Mouse (Mus musculus): ENCODE data around the gene Sh3gl3. TPM values are rescaled to one million over a fixed set of nuclear protein-coding genes. Genes with fewer than 3 reads are reported as not detected.

Gene Sh3gl3
- total RNA-seq, 1 experiment, result 8.0 TPM

GRCm38 (mm10) chr7:82257530-82257929 is 83.9 kb downstream of the Sh3gl3 start:
- peaks cover 0 to 13% of the 10 kb centered on the region in 2 experiments; a peak in 2 of 4 replicates for H3K4me1 ChIP-seq (ENCODE audit: control insufficient read depth in 2 of 2, insufficient read depth in 2 of 2, low read length in 2 of 2, poor library complexity in 1 of 2)
- in situ Hi-C loops (cut with MboI; ENCODE audit: low sequenced_read_pairs in 2 of 2, unreplicated experiment in 2 of 2), result no loop called here
- H3K27ac ChIP-seq (ENCODE audit: insufficient read depth, low read depth, low read length, poor library complexity, severe bottlenecking), result no peak overlapping the region; the same call in 1 of the 2 replicates
- no peaks in the 10 kb centered on the region for H3K9me3 ChIP-seq (ENCODE audit: control insufficient read depth, insufficient read depth, low read depth, low read length)
- TF ChIP-seq CHD2 (IDR thresholded peaks at IDR 0.05; ENCODE audit: low read depth, low read length), result no peak
- no peak for TF ChIP-seq MAFK (IDR thresholded peaks at IDR 0.05; ENCODE audit: insufficient read depth, low read depth, low read length)
- no peak for TF ChIP-seq HCFC1 (IDR thresholded peaks at IDR 0.05; ENCODE audit: borderline replicate concordance, insufficient read depth, low read length)
- no peak for TF ChIP-seq ZNF384 (IDR thresholded peaks at IDR 0.05; ENCODE audit: low read depth, low read length)
- TF ChIP-seq ZC3H11A (IDR thresholded peaks at IDR 0.05; ENCODE audit: borderline replicate concordance, low read depth, low read length), result no peak
- no peak overlapping the region; the same call in 1 of the 2 replicates for H3K9ac ChIP-seq (ENCODE audit: insufficient read depth, low read depth, low read length, poor library complexity, severe bottlenecking)
- H3K36me3 ChIP-seq (ENCODE audit: control insufficient read depth, insufficient read depth, low read length, poor library complexity, severe bottlenecking), result no peaks in the 10 kb centered on the region
- DNase-seq (ENCODE audit: low read depth, low spot score), result no peak
- H3K4me3 ChIP-seq (ENCODE audit: insufficient read depth in 1 of 2, low read depth in 1 of 2, low read length in 2 of 2, poor library complexity in 1 of 2, severe bottlenecking in 1 of 2), result no peak overlapping the region

- peaks cover 0 to 17% of the 10 kb centered on the region in 2 experiments; a peak in 2 of 4 replicates for H3K4me1 ChIP-seq (ENCODE audit: control insufficient read depth in 2 of 2, insufficient read depth in 2 of 2, low read length in 2 of 2, poor library complexity in 1 of 2)
- no peak overlapping the region for H3K27ac ChIP-seq (ENCODE audit: insufficient read depth, low read depth, low read length, poor library complexity, severe bottlenecking)
- H3K9me3 ChIP-seq (ENCODE audit: control insufficient read depth, insufficient read depth, low read depth, low read length), result no peaks in the 10 kb centered on the region
- no peaks in the 10 kb centered on the region for H3K36me3 ChIP-seq (ENCODE audit: control insufficient read depth, insufficient read depth, low read length, poor library complexity, severe bottlenecking)
- in situ Hi-C loops (cut with MboI; ENCODE audit: low sequenced_read_pairs in 2 of 2, unreplicated experiment in 2 of 2), result no loop called here
- no peak overlapping the region for H3K9ac ChIP-seq (ENCODE audit: insufficient read depth, low read depth, low read length, poor library complexity, severe bottlenecking)
- peak; percentile 73 for DNase-seq (ENCODE audit: low read depth, low spot score)
- TF ChIP-seq ZC3H11A (IDR thresholded peaks at IDR 0.05; ENCODE audit: borderline replicate concordance, low read depth, low read length) (peak; percentile 54; the same call in 1 of the 2 replicates), HCFC1 (IDR thresholded peaks at IDR 0.05; ENCODE audit: borderline replicate concordance, insufficient read depth, low read length) (no peak)
- H3K4me3 ChIP-seq (ENCODE audit: insufficient read depth in 1 of 2, low read depth in 1 of 2, low read length in 2 of 2, poor library complexity in 1 of 2, severe bottlenecking in 1 of 2), result no peak overlapping the region
These were observed 86.6 kb downstream of the Sh3gl3 start for GRCm38 (mm10) chr7:82260210-82260609.

- DNase-seq (ENCODE audit: low read depth, low spot score), result no peak
- peaks cover 0 to 11% of the 10 kb centered on the region in 2 experiments; a peak in 2 of 4 replicates for H3K4me1 ChIP-seq (ENCODE audit: control insufficient read depth in 2 of 2, insufficient read depth in 2 of 2, low read length in 2 of 2, poor library complexity in 1 of 2)
- no peak overlapping the region for H3K9ac ChIP-seq (ENCODE audit: insufficient read depth, low read depth, low read length, poor library complexity, severe bottlenecking)
- in situ Hi-C loops (cut with MboI; ENCODE audit: low sequenced_read_pairs in 2 of 2, unreplicated experiment in 2 of 2), result no loop called here
- no peak overlapping the region for H3K4me3 ChIP-seq (ENCODE audit: insufficient read depth in 1 of 2, low read depth in 1 of 2, low read length in 2 of 2, poor library complexity in 1 of 2, severe bottlenecking in 1 of 2)
- H3K27ac ChIP-seq (ENCODE audit: insufficient read depth, low read depth, low read length, poor library complexity, severe bottlenecking), result no peak overlapping the region
- H3K36me3 ChIP-seq (ENCODE audit: control insufficient read depth, insufficient read depth, low read length, poor library complexity, severe bottlenecking), result no peaks in the 10 kb centered on the region
- TF ChIP-seq HCFC1 (IDR thresholded peaks at IDR 0.05; ENCODE audit: borderline replicate concordance, insufficient read depth, low read length) (no peak), ZC3H11A (IDR thresholded peaks at IDR 0.05; ENCODE audit: borderline replicate concordance, low read depth, low read length) (no peak; the same call in 1 of the 2 replicates), MAFK (IDR thresholded peaks at IDR 0.05; ENCODE audit: insufficient read depth, low read depth, low read length) (no peak), CHD2 (IDR thresholded peaks at IDR 0.05; ENCODE audit: low read depth, low read length) (no peak), ZNF384 (IDR thresholded peaks at IDR 0.05; ENCODE audit: low read depth, low read length) (no peak)
- H3K9me3 ChIP-seq (ENCODE audit: control insufficient read depth, insufficient read depth, low read depth, low read length), result no peaks in the 10 kb centered on the region
These were observed 89.5 kb downstream of the Sh3gl3 start for GRCm38 (mm10) chr7:82263141-82263540.

- H3K9me3 ChIP-seq (ENCODE audit: control insufficient read depth, insufficient read depth, low read depth, low read length), result no peaks in the 10 kb centered on the region
- TF ChIP-seq CHD2 (IDR thresholded peaks at IDR 0.05; ENCODE audit: low read depth, low read length), result no peak
- TF ChIP-seq ZC3H11A (IDR thresholded peaks at IDR 0.05; ENCODE audit: borderline replicate concordance, low read depth, low read length), result no peak
- TF ChIP-seq MAFK (IDR thresholded peaks at IDR 0.05; ENCODE audit: insufficient read depth, low read depth, low read length), result no peak
- H3K9ac ChIP-seq (ENCODE audit: insufficient read depth, low read depth, low read length, poor library complexity, severe bottlenecking), result peak overlapping the region; percentile 49
- in situ Hi-C loops (cut with MboI; ENCODE audit: low sequenced_read_pairs in 2 of 2, unreplicated experiment in 2 of 2), result no loop called here
- no peak overlapping the region; the same call in 1 of the 2 replicates for H3K27ac ChIP-seq (ENCODE audit: insufficient read depth, low read depth, low read length, poor library complexity, severe bottlenecking)
- H3K4me3 ChIP-seq (ENCODE audit: insufficient read depth in 1 of 2, low read depth in 1 of 2, low read length in 2 of 2, poor library complexity in 1 of 2, severe bottlenecking in 1 of 2), result peak overlapping the region; percentile 31 to 49; a peak in 3 of 4 replicates
- H3K36me3 ChIP-seq (ENCODE audit: control insufficient read depth, insufficient read depth, low read length, poor library complexity, severe bottlenecking), result no peaks in the 10 kb centered on the region
- peaks cover 0 to 7% of the 10 kb centered on the region in 2 experiments; a peak in 2 of 4 replicates for H3K4me1 ChIP-seq (ENCODE audit: control insufficient read depth in 2 of 2, insufficient read depth in 2 of 2, low read length in 2 of 2, poor library complexity in 1 of 2)
- DNase-seq (ENCODE audit: low read depth, low spot score), result no peak
These were observed 90.5 kb downstream of the Sh3gl3 start for GRCm38 (mm10) chr7:82264119-82264518.

GRCm38 (mm10) chr7:82265365-82265764 is 91.7 kb downstream of the Sh3gl3 start:
- no peaks in the 10 kb centered on the region for H3K36me3 ChIP-seq (ENCODE audit: control insufficient read depth, insufficient read depth, low read length, poor library complexity, severe bottlenecking)
- no peak overlapping the region for H3K9ac ChIP-seq (ENCODE audit: insufficient read depth, low read depth, low read length, poor library complexity, severe bottlenecking)
- in situ Hi-C loops (cut with MboI; ENCODE audit: low sequenced_read_pairs in 2 of 2, unreplicated experiment in 2 of 2), result loop anchor here in 1 of 2 experiments (5.0 kb wide), 1 partner anchor 143 kb away; no protein-coding TSS in a partner anchor
- no peaks in the 10 kb centered on the region for H3K9me3 ChIP-seq (ENCODE audit: control insufficient read depth, insufficient read depth, low read depth, low read length)
- H3K4me1 ChIP-seq (ENCODE audit: control insufficient read depth in 2 of 2, insufficient read depth in 2 of 2, low read length in 2 of 2, poor library complexity in 1 of 2), result peaks cover 0 to 7% of the 10 kb centered on the region in 2 experiments; a peak in 2 of 4 replicates
- TF ChIP-seq MAFK (IDR thresholded peaks at IDR 0.05; ENCODE audit: insufficient read depth, low read depth, low read length) (no peak), ZNF384 (IDR thresholded peaks at IDR 0.05; ENCODE audit: low read depth, low read length) (no peak), CHD2 (IDR thresholded peaks at IDR 0.05; ENCODE audit: low read depth, low read length) (no peak)
- no peak overlapping the region for H3K4me3 ChIP-seq (ENCODE audit: insufficient read depth in 1 of 2, low read depth in 1 of 2, low read length in 2 of 2, poor library complexity in 1 of 2, severe bottlenecking in 1 of 2)
- no peak overlapping the region for H3K27ac ChIP-seq (ENCODE audit: insufficient read depth, low read depth, low read length, poor library complexity, severe bottlenecking)
- no peak for DNase-seq (ENCODE audit: low read depth, low spot score)

Data from ES-E14 (cell line).